ENCODE assay signal across 8 mouse cellular contexts in genomic region chr6:100285985-100286572, GRCm38 (mm10). TPM values are rescaled to one million over a fixed set of nuclear protein-coding genes. Genes with fewer than 3 reads are reported as not detected.
DNase-seq lines count a peak whose midpoint lies in the region; ATAC-seq and TF ChIP-seq lines count a peak whose summit lies in the region.

No protein-coding gene starts in this region.

- peaks cover 22% of the 10 kb centered on the region; the same call in 1 of the 2 replicates for H3K27me3 ChIP-seq in heart, embryonic 10.5 days (ENCODE audit: insufficient read depth, poor library complexity, severe bottlenecking)
- no peaks in the 10 kb centered on the region for H3K27me3 ChIP-seq in C2C12 (ENCODE audit: control insufficient read depth, insufficient read depth, insufficient read length)
- peaks cover 27% of the 10 kb centered on the region; the same call in 1 of the 2 replicates for H3K27me3 ChIP-seq in liver, embryonic 12.5 days (replicated peaks)

- H3K79me3 ChIP-seq in C2C12 (ENCODE audit: low read depth), result peaks cover 54% of the 10 kb centered on the region

- 0 out of 2 replicates have a peak, but pooled peaks have one; percentile 12 for ATAC-seq in erythroblast, adult 5-6 weeks (replicated peaks; ENCODE audit: low FRiP score, poor library complexity, severe bottlenecking)
- ATAC-seq in liver, embryonic 12.5 days, result no peak

- H3K4me3 ChIP-seq in heart, embryonic 10.5 days, result peak overlapping the region; percentile 78
- H3K4me3 ChIP-seq in C2C12 (ENCODE audit: insufficient read depth, poor library complexity, severe bottlenecking), result peak overlapping the region; percentile 53
- H3K4me3 ChIP-seq in liver, embryonic 12.5 days, result peak overlapping the region; percentile 83

- H3K79me2 ChIP-seq in C2C12 (ENCODE audit: control insufficient read depth, insufficient read depth), result peaks cover 56% of the 10 kb centered on the region

- DNase-seq in heart, embryonic 10.5 days (ENCODE audit: low spot score), result no peak
- no peak for DNase-seq in heart, postnatal 14 days
- no peak for DNase-seq in adrenal gland, adult 2 months
- no peak for DNase-seq in T-cell, adult 2 months (ENCODE audit: low spot score)
- DNase-seq in natural killer cell, adult 2 months (ENCODE audit: low spot score in 2 of 2), result no peak

- no peaks in the 10 kb centered on the region for H3K36me3 ChIP-seq in heart, embryonic 10.5 days
- peaks cover 10% of the 10 kb centered on the region for H3K36me3 ChIP-seq in C2C12 (ENCODE audit: control insufficient read depth, insufficient read depth)
- H3K36me3 ChIP-seq in liver, embryonic 12.5 days, result no peaks in the 10 kb centered on the region; the same call in 1 of the 2 replicates

- no peaks in the 10 kb centered on the region for H3K9me3 ChIP-seq in heart, embryonic 10.5 days
- no peaks in the 10 kb centered on the region for H3K9me3 ChIP-seq in liver, embryonic 12.5 days (replicated peaks)

- intact Hi-C loops in heart, postnatal 14 days (cut with DNase I), result loop anchor here (5.0 to 10.0 kb wide), 4 partner anchors 124 to 481 kb away; no protein-coding TSS in a partner anchor

- peak overlapping the region; percentile 98 for H3K27ac ChIP-seq in heart, embryonic 10.5 days
- H3K27ac ChIP-seq in liver, embryonic 12.5 days, result peak overlapping the region; percentile 92; the same call in 1 of the 2 replicates

- peaks cover 30% of the 10 kb centered on the region for H3K4me1 ChIP-seq in heart, embryonic 10.5 days
- H3K4me1 ChIP-seq in liver, embryonic 12.5 days, result peaks cover 43% of the 10 kb centered on the region

- TF ChIP-seq CTCF in C2C12 (IDR thresholded peaks at IDR 0.05; ENCODE audit: control insufficient read depth, insufficient read depth, insufficient read length), result no peak

- peak overlapping the region; percentile 79 for H3K4me2 ChIP-seq in liver, embryonic 12.5 days

- WGBS in heart, embryonic 10.5 days, result 2% methylated on average over 18 of the region's 18 CpGs
- WGBS in liver, embryonic 12.5 days (ENCODE audit: insufficient replicate concordance), result 1% methylated on average over 18 of the region's 18 CpGs

- H3K9ac ChIP-seq in liver, embryonic 12.5 days, result peak overlapping the region; percentile 89

- H3ac ChIP-seq in C2C12 (ENCODE audit: control insufficient read depth, insufficient read length, low read depth), result peak overlapping the region; percentile 40

TF ChIP-seq in C2C12, 6 proteins besides CTCF, POLR2A, EP300 and RAD21:
- TF ChIP-seq MAX (IDR thresholded peaks at IDR 0.05) (no peak), MYOG (IDR thresholded peaks at IDR 0.05; ENCODE audit: control insufficient read depth, extremely low read depth, insufficient read length) (no peak)
TF ChIP-seq in C2C12: peak in this region for 0.

RNA-seq across cellular contexts. Expression of gene Rybp, which starts 1.2 kb away (rescaled TPM):
- polyA plus RNA-seq in heart, embryonic 10.5 days (2016; fragmentation: Nextera tagmentation; extraction: Ambion mirVana), result 11.4 and 14.8 TPM in 2 replicates
- total RNA-seq in heart, postnatal 14 days (2021), result 10 to 100 TPM; 16.7 to 17.6 TPM
- 7.4 TPM for polyA plus RNA-seq in C2C12 (2012; fragmentation: generic; extraction: Trizol)
- total RNA-seq in erythroblast, adult 5-6 weeks (2015; ENCODE audit: low replicate concordance), result 11.7 and 12.7 TPM in 2 replicates
- 8.6 and 9.2 TPM in 2 replicates for total RNA-seq in erythroblast, adult 5-6 weeks (2017; ENCODE audit: low replicate concordance)
- 9.8 and 10.0 TPM in 2 replicates for polyA plus RNA-seq in liver, embryonic 12.5 days (2016; fragmentation: Nextera tagmentation; extraction: Ambion mirVana)
- 10 to 100 TPM; 27.1 to 37.7 TPM for total RNA-seq in adrenal gland, adult 2 months (2021)
- polyA plus RNA-seq in adrenal gland, adult 2 months (2012; rRNA removed), result 4.4 and 4.6 TPM in 2 replicates
